Mouse (Mus musculus) layer of hippocampus, postnatal 14 days (tissue): ENCODE measurements around the gene Rps10. TPM values are rescaled to one million over a fixed set of nuclear protein-coding genes. Genes with fewer than 3 reads are reported as not detected.

Experiments used
- DNase-seq, 2 experiments: peaks; one replicate each; pipeline ENCODE4 v3.0.0; 2021 to 2022; ENCODE audit warnings: low spot score in 2 of 2, mixed read lengths in 1 of 2
- total RNA-seq, 2 experiments: library from RNA; stranded (reverse); gene quantifications; 2 replicates each; pipeline ENCODE4 v1.2.3; 2021

Gene Rps10
- total RNA-seq, 2 experiments from 2014 or later: 413 to 460 TPM

GRCm38 (mm10) chr17:27615388-27615787 lies 21.1 kb downstream of the Rps10 start:
- no peak for DNase-seq

- DNase-seq: no peak
These were observed 23.5 kb downstream of the Rps10 start for GRCm38 (mm10) chr17:27613016-27613415.

GRCm38 (mm10) chr17:27611994-27612393 lies 24.5 kb downstream of the Rps10 start:
- DNase-seq: no peak

- no peak for DNase-seq
These were observed 25.0 kb downstream of the Rps10 start for GRCm38 (mm10) chr17:27611519-27611884.

- DNase-seq: peak; percentile 54 to 82
These were observed 25.6 kb downstream of the Rps10 start for GRCm38 (mm10) chr17:27610679-27611518.

- no peak for DNase-seq
These were observed 26.9 kb downstream of the Rps10 start for GRCm38 (mm10) chr17:27609576-27609975.

GRCm38 (mm10) chr17:27603522-27604234 lies 32.8 kb downstream of the Rps10 start:
- DNase-seq: no peak

- no peak for DNase-seq
These were observed 33.4 kb downstream of the Rps10 start for GRCm38 (mm10) chr17:27603036-27603435.

GRCm38 (mm10) chr17:27600869-27601268 lies 35.6 kb downstream of the Rps10 start:
- DNase-seq: no peak

- DNase-seq: no peak
These were observed 36.2 kb downstream of the Rps10 start for GRCm38 (mm10) chr17:27600286-27600685.

GRCm38 (mm10) chr17:27596376-27597190 lies 39.9 kb downstream of the Rps10 start:
- no peak for DNase-seq

GRCm38 (mm10) chr17:27595659-27596375 lies 40.7 kb downstream of the Rps10 start:
- no peak for DNase-seq

GRCm38 (mm10) chr17:27592565-27592910 lies 43.9 kb downstream of the Rps10 start:
- DNase-seq: no peak

GRCm38 (mm10) chr17:27591826-27592564 lies 44.5 kb downstream of the Rps10 start:
- DNase-seq: no peak

GRCm38 (mm10) chr17:27588231-27588630 lies 48.2 kb downstream of the Rps10 start:
- no peak for DNase-seq

GRCm38 (mm10) chr17:27587252-27587651 lies 49.2 kb downstream of the Rps10 start:
- DNase-seq: no peak

- no peak for DNase-seq
These were observed 49.8 kb downstream of the Rps10 start for GRCm38 (mm10) chr17:27586661-27587060.

- DNase-seq: no peak
These were observed 53.1 kb downstream of the Rps10 start for GRCm38 (mm10) chr17:27583185-27583894.
